Mouse (Mus musculus) splenic B cell, adult 2 months (primary cell): ENCODE measurements around the gene Hist1h2bg.
A peak's percentile ranks its signal among the peaks of the same experiment; 100 is the strongest.

Source experiments
- DNase-seq: peaks from one replicate; pipeline ENCODE4 v3.0.0-alpha.2; 2011; ENCODE audit warnings: low read depth, low spot score
- H3K27me3 ChIP-seq: 2 replicates; pipeline ENCODE4 v1.6.1; 2012; ENCODE audit warnings: mild to moderate bottlenecking, low read length, moderate library complexity, mixed read lengths; ENCODE audit not compliant: control insufficient read depth, poor library complexity, insufficient read depth, severe bottlenecking
- H3K36me3 ChIP-seq: 2 replicates; pipeline ENCODE4 v1.6.1; 2012; ENCODE audit warnings: mild to moderate bottlenecking, low read length, moderate library complexity, mixed read lengths; ENCODE audit not compliant: control insufficient read depth, poor library complexity, insufficient read depth, severe bottlenecking

The Hist1h2bg gene

DNA sequence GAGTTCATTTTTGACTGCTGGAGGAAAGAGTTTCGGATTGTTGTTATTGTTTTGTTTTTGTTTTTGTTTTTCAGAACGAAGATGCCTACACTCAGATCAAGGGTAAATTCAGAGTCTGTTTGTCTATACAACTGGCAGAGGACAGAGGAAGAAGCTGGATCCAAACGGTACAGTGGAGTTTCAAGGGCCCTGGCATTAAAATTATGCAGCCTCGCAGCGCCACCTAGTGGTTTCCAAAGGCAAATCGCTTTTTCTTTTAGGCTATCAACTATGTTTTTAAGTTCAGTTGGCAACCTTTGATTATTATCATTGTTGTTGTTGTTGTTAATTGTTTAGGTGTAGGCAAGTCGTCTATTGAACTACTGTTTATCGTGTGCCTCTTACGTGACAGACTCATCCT lies 26.8 kb downstream of the Hist1h2bg start:
- DNase-seq, result peak; percentile 89
- Histone ChIP-seq H3K36me3 (no peaks in the 10 kb centered on the region), H3K27me3 (no peaks in the 10 kb centered on the region)

DNA sequence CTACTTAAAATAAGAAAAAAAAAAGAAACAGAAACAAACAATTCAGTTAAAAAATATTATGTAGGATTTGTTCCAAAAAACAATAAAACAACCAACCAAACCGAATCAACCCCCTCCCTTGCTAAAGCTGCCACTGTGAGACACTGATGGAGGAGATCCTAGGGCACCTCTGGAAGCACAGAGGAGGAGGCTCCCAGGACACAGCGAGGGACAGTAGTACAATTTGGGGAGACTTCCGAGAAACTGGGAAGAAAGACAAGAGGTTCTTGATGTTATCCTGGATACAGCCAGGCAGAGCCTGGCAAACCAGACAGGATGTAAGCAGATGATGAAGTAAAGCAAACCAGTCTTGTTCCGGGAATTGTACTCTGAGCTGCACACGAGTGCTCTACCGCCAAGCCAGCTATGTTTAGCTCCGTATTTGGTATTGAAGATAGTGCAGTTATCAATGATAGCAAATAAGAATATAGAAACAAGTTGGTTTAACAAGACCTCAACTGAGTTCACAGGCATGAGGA lies 32.0 kb downstream of the Hist1h2bg start:
- no peaks in the 10 kb centered on the region for H3K36me3 ChIP-seq
- no peaks in the 10 kb centered on the region for H3K27me3 ChIP-seq
- DNase-seq, result no peak

DNA sequence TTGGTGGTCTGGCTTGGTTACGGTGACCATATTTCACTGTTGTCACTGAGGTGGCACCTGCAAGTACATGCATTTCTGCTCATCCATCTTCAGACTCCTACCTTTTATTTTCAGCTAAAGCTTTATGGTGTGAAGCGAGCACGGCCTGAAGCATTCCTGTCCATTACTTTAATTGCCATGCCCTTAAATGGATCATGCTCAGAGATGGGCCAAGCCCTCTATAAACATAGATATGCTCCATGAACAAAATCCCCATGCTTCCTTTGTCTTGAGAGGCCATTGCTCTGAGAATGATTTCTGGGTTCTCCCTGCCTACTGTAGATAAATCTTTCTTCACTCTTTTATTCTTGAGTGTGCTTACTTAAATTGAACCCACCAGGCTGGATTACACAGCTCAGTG lies 33.3 kb downstream of the Hist1h2bg start:
- Histone ChIP-seq H3K27me3 (no peaks in the 10 kb centered on the region), H3K36me3 (no peaks in the 10 kb centered on the region)
- DNase-seq, result no peak

DNA sequence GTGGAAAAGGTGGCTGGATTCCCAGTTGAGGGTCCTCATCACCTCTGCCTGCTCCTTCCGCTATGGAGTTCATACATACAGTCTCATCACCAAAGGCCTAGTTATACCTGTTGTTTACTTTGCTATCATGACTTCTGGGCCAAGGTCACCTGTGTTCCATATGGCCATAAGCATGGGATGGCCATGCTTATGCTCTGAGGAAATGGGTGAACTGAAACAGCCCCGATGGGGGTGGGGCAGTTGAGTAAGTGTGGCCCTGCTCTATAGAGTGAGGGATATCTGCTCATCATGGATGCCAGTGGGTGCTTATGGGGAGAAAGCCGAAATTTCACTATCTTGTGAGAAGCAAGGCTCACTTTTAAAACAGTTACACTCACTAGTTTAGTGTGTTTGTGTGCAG lies 33.9 kb downstream of the Hist1h2bg start:
- DNase-seq, result no peak
- Histone ChIP-seq H3K36me3 (no peaks in the 10 kb centered on the region), H3K27me3 (no peaks in the 10 kb centered on the region)

DNA sequence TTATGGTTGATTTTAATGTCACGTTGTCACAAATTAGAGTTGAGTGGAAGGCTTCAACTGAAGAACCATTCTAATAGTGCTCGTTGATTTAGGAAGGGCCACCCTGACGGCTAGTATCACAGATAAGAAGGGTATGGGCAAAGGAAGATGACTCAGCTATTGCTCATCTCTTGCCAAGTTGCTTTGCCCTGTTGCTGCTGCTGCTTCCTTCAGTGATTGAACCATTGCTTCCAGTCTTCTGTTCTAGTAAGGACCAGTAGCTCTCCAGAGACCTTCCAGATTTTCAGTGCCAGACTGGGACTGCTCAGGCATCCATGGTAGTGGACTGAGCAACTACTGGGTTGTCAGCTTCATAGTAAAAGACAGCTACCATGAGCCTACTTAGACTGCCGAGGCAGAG lies 38.0 kb downstream of the Hist1h2bg start:
- Histone ChIP-seq H3K36me3 (no peaks in the 10 kb centered on the region), H3K27me3 (no peaks in the 10 kb centered on the region)
- no peak for DNase-seq

DNA sequence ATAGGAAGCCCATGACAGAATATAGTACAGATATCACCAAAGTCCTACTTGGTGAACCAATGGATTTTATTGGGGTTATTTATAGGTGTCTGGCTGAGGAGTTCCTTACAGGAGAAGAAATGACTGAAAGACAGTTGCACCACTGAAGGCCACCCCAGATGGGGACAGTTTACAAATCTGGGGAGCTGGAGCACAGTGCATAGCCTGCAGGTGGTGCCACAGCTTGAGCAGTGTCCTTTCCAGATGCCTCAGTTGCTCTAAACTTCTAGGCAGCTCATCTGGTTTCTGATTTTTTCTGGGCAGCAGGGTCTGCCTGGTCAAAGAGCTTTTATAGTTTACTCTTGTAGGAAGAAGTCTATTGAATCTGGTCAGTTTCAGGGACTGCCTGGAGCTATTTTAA lies 38.6 kb downstream of the Hist1h2bg start:
- no peak for DNase-seq
- H3K27me3 ChIP-seq, result no peaks in the 10 kb centered on the region
- H3K36me3 ChIP-seq, result no peaks in the 10 kb centered on the region

DNA sequence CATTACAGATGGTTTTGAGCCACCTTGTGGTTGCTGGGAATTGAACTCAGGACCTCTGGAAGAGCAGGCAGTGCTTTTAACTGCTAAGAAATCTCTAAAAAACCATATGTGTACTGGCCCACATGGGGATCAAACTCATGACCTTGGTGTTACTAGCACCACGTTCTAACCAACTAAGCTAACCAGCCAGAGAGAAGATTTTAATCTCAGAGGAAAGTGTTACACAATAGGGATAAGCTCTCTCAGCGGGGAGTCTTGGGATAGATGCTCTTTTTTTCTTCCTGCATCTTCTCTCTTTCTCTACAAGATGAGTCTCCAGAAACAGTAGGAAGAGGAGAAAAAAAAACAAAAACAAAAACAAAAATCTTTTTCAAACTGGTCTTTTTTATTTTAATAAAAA lies 39.2 kb downstream of the Hist1h2bg start:
- no peaks in the 10 kb centered on the region for H3K36me3 ChIP-seq
- no peaks in the 10 kb centered on the region for H3K27me3 ChIP-seq
- no peak for DNase-seq

DNA sequence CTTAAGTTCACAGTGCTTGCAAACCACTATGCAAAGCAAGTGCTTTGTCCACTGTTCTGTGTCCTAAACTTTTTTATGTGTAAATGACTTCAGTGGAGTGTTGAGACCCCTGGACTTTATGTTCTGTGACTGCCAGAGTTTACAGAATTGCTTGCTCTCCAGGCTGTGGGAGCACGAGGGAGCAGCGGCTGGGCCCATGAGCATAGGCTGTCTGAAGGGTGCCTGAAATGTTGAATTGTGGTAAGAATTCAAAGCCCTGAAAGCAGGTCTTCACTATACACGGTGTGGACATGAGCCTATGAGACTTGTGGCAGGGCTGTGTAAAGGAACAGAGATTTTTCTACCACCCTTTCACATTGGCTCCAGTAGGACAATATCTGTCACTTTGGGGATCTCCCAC lies 40.4 kb downstream of the Hist1h2bg start:
- Histone ChIP-seq H3K36me3 (no peaks in the 10 kb centered on the region), H3K27me3 (no peaks in the 10 kb centered on the region)
- no peak for DNase-seq

DNA sequence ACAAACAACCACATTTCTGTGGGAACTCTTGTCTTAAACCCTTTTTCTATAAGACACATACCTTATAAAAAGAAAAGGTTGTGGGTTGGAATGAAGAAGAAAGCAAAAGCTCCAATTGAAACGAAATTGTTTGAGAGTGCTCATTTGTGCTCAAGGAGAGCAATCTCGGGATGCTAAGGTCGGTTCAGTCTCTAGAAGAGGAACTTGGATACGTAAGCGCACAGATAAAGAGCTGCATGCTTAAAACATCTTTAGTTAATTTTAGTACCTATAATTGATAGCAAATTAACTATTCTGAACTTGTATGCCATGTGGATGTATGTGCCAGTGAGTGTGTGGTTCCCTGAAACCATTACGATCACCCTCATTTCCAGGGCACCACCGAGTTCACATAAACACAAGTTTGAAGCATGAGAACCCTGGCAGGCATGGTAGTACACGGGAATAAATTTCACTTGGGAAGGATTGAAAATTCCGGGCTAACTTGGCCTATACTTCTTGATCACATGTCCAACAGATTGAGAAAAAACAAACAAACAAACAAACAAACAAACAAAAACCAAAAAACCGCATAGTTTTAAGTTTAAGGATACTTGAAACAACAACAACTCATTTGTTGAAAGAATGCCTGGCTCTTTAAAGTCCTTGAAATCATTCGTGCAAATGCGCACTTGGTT lies 49.0 kb downstream of the Hist1h2bg start:
- peak; percentile 27 for DNase-seq

DNA sequence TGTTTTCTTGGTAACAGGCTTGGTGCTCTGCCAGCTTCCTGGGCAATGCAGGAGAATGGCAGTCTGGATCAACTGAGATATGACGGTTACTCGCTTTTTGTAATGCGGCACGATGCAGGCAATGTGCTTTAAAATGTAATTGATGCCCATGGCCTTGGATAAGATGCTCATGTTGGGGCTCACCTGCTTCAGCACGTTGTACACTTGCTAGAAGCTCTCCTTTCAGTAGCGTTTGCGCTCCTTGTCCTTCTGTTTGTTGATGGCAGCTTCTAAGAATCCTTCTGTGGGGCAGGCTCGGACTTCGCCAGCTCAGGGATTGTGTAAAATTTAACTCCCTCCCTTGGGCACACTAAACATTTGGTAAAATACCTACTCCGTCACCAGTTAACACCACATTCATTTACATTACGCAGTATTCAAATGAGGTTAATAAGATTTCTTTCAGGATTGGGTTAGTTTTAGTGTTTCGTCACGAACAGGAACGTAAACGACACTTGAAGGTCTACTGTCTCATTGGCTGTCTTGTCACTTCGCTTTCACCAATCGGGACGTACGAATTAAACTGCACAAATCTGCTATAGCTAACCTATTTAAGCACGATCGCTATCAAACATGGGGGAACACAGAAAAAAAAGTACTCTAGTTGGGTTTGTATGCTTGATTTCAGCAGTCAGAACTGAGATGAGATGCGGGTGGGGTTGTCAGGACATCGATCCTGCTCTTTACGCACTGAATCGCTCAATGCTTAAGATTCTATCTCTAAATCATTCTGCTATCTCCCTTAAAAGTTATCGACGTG lies 49.7 kb downstream of the Hist1h2bg start, which contains the start of gene Hist1h2be:
TSS of gene Hist1h2be (minus strand) at position 392 of the 799 bp plus-strand sequence.
- Histone ChIP-seq H3K36me3 (no peaks in the 10 kb centered on the region), H3K27me3 (no peaks in the 10 kb centered on the region)
- peak; percentile 94 for DNase-seq

More for the DNA sequence above, 49.0 kb downstream of the Hist1h2bg start:
- Histone ChIP-seq H3K27me3 (no peaks in the 10 kb centered on the region), H3K36me3 (no peaks in the 10 kb centered on the region)
